In genomic region chr17:86493891-86494420, GRCm38 (mm10) we compare ENCODE assay signal across 20 mouse cellular contexts. TPM values are rescaled to one million over a fixed set of nuclear protein-coding genes. Genes with fewer than 3 reads are reported as not detected.
DNase-seq lines count a peak whose midpoint lies in the region; ATAC-seq and TF ChIP-seq lines count a peak whose summit lies in the region.
"Had no signal": no experiment of that assay in that cellular context is flagged by ENCODE, and none has a peak within 500 bp of the region (broad histone marks: within the 10 kb centered on the region; RNA-seq: fewer than 3 reads in every experiment).

No protein-coding gene starts in this region.

- ATAC-seq in liver, embryonic 11.5 days (replicated peaks; ENCODE audit: low FRiP score), result no peak
- ATAC-seq in midbrain, embryonic 13.5 days, result no peak
- ATAC-seq: inflammation-experienced regulatory T-cells, adult 6 months; lung, postnatal 0 days had no signal

- peak overlapping the region; percentile 28; the same call in 1 of the 2 replicates for H3K9ac ChIP-seq in liver, adult 2 months (ENCODE audit: low read depth, low read length)
- no peak overlapping the region for H3K9ac ChIP-seq in liver, embryonic 11.5 days (ENCODE audit: low read depth, low read length)
- no peak overlapping the region for H3K9ac ChIP-seq in midbrain, embryonic 13.5 days (replicated peaks)
- H3K9ac ChIP-seq: forebrain, embryonic 12.5 days had no signal

- no peaks in the 10 kb centered on the region for H3K27me3 ChIP-seq in liver, adult 2 months (ENCODE audit: control insufficient read depth, insufficient read depth, low read length)
- H3K27me3 ChIP-seq in liver, embryonic 11.5 days (replicated peaks; ENCODE audit: control insufficient read depth, insufficient read depth, low read length), result no peaks in the 10 kb centered on the region
- no peaks in the 10 kb centered on the region for H3K27me3 ChIP-seq in midbrain, embryonic 13.5 days
- H3K27me3 ChIP-seq: CH12.LX; forebrain, embryonic 12.5 days had no signal

- intact Hi-C loops in gastrocnemius, adult 2 months (cut with DNase I), result no loop called here

- DNase-seq in embryo, embryonic 11 days, result peak; percentile 30
- no peak for DNase-seq in embryo, embryonic 9.5 days (ENCODE audit: extremely low spot score)
- peak; percentile 63 for DNase-seq in liver, adult 2 months (ENCODE audit: extremely low read depth, low read depth, low spot score)
- DNase-seq in liver, embryonic 11.5 days (ENCODE audit: low spot score), result no peak
- DNase-seq in forelimb bud, embryonic 11.5 days (ENCODE audit: low read depth, low spot score), result peak; percentile 55
- no peak for DNase-seq in gastrocnemius, adult 2 months
- DNase-seq: cerebellum, adult 9-10 months; heart, postnatal 10 days; layer of hippocampus, adult 9-11 months; thymus, postnatal 25 days had no signal

- H3K9me3 ChIP-seq in liver, embryonic 11.5 days (ENCODE audit: control insufficient read depth, low read length), result no peaks in the 10 kb centered on the region
- no peaks in the 10 kb centered on the region for H3K9me3 ChIP-seq in midbrain, embryonic 13.5 days
- H3K9me3 ChIP-seq: forebrain, embryonic 12.5 days had no signal

- no peak for TF ChIP-seq CTCF in liver, adult 2 months (IDR thresholded peaks at IDR 0.05; ENCODE audit: low read depth, low read length)
- no peak for TF ChIP-seq CTCF in gastrocnemius, adult 2 months (IDR thresholded peaks at IDR 0.05)

- 0 out of 2 replicates have a peak overlapping the region, but pooled peaks have one; percentile 24 for H3K27ac ChIP-seq in liver, adult 2 months (replicated peaks; ENCODE audit: insufficient read depth, low read depth, low read length)
- H3K27ac ChIP-seq in liver, embryonic 11.5 days (ENCODE audit: low read depth, low read length), result no peak overlapping the region
- H3K27ac ChIP-seq in gastrocnemius, adult 2 months, result no peak overlapping the region
- no peak overlapping the region for H3K27ac ChIP-seq in midbrain, embryonic 13.5 days
- H3K27ac ChIP-seq: forebrain, embryonic 12.5 days had no signal

- H3K36me3 ChIP-seq in liver, adult 2 months (ENCODE audit: control insufficient read depth, insufficient read depth, low read length), result no peaks in the 10 kb centered on the region; the same call in 1 of the 2 replicates
- H3K36me3 ChIP-seq in liver, embryonic 11.5 days (ENCODE audit: control insufficient read depth, insufficient read depth, low read length), result no peaks in the 10 kb centered on the region
- H3K36me3 ChIP-seq in midbrain, embryonic 13.5 days, result peaks cover 3% of the 10 kb centered on the region; the same call in 1 of the 2 replicates
- H3K36me3 ChIP-seq: forebrain, embryonic 12.5 days had no signal

- H3K4me2 ChIP-seq in liver, embryonic 11.5 days, result no peak overlapping the region
- H3K4me2 ChIP-seq in midbrain, embryonic 13.5 days (replicated peaks), result no peak overlapping the region
- H3K4me2 ChIP-seq: forebrain, embryonic 12.5 days; heart, embryonic 11.5 days; midbrain, embryonic 11.5 days had no signal

- no peaks in the 10 kb centered on the region for H3K79me2 ChIP-seq in liver, adult 2 months (ENCODE audit: control insufficient read depth, insufficient read depth, low read length)

- peaks cover 13% of the 10 kb centered on the region for H3K4me1 ChIP-seq in liver, adult 2 months (ENCODE audit: control insufficient read depth, insufficient read depth, low read length)
- peaks cover 18% of the 10 kb centered on the region for H3K4me1 ChIP-seq in liver, embryonic 11.5 days (replicated peaks; ENCODE audit: control insufficient read depth, insufficient read depth, low read length)
- no peaks in the 10 kb centered on the region for H3K4me1 ChIP-seq in midbrain, embryonic 13.5 days (replicated peaks)
- H3K4me1 ChIP-seq: forebrain, embryonic 12.5 days had no signal

- WGBS in liver, adult 2 months, result 59% methylated on average over 8 of the region's 8 CpGs
- 72% methylated on average over 8 of the region's 8 CpGs for WGBS in liver, embryonic 11.5 days
- 89% methylated on average over 8 of the region's 8 CpGs for WGBS in midbrain, embryonic 13.5 days

- H3K4me3 ChIP-seq in liver, adult 2 months (ENCODE audit: insufficient read depth, low read depth, low read length), result no peak overlapping the region
- H3K4me3 ChIP-seq in liver, embryonic 11.5 days (ENCODE audit: low read depth, low read length), result no peak overlapping the region
- H3K4me3 ChIP-seq in gastrocnemius, adult 2 months, result no peak overlapping the region
- no peak overlapping the region for H3K4me3 ChIP-seq in midbrain, embryonic 13.5 days (replicated peaks)
- H3K4me3 ChIP-seq: forebrain, embryonic 12.5 days had no signal

- TF ChIP-seq POLR2A in liver, adult 2 months (IDR thresholded peaks at IDR 0.05; ENCODE audit: extremely low read depth, insufficient read depth, low read length), result no peak

RNA-seq across cellular contexts. Expression of gene Gm10309, which starts 11.1 kb away (rescaled TPM):
- total RNA-seq in liver, adult 2 months (2014; rRNA removed), result 0.07 TPM in 1 of 2 replicates, not detected in the other
- polyA plus RNA-seq in liver, adult 2 months (2012; rRNA removed), result not detected in 2 replicates
- 0.09 and 0.11 TPM in 2 replicates for polyA plus RNA-seq in liver, embryonic 11.5 days (2014; fragmentation: Nextera tagmentation; extraction: Ambion mirVana)
- total RNA-seq in gastrocnemius, adult 2 months (2021), result under 1 TPM; 0.13 to 0.22 TPM
- polyA plus RNA-seq in midbrain, embryonic 13.5 days (2015; fragmentation: Nextera tagmentation; extraction: Ambion mirVana), result 0.19 and 0.38 TPM in 2 replicates
- total RNA-seq: common myeloid progenitor, adult 5-6 weeks; heart, postnatal 10 days; left cerebral cortex, adult 8-10 months; monocyte, adult 5-6 weeks had no signal
- polyA plus RNA-seq: midbrain, embryonic 11.5 days had no signal

Comparison
In these comparisons a context has a peak if more than half of its experiments do, and no peak if none do; other contexts are left out.
1. DNase-seq: peak in embryo, embryonic 11 days (single experiment), liver, adult 2 months (single experiment) and forelimb bud, embryonic 11.5 days (single experiment); none in embryo, embryonic 9.5 days (single experiment), liver, embryonic 11.5 days (single experiment) and gastrocnemius, adult 2 months (single experiment).